Mouse (Mus musculus) stomach, postnatal 0 days (tissue): Measurements from ENCODE around the gene Ddx10.

Experiments used
- CTCF ChIP-seq: IDR thresholded peaks from 2 replicates; pipeline ENCODE4 v1.5.1; 2016; ENCODE audit warnings: antibody characterized with exemption, low read depth, mild to moderate bottlenecking, moderate library complexity
- EP300 ChIP-seq: optimal IDR thresholded peaks from 2 replicates; pipeline ENCODE3; 2016; ENCODE audit warnings: antibody characterized with exemption

DNA sequence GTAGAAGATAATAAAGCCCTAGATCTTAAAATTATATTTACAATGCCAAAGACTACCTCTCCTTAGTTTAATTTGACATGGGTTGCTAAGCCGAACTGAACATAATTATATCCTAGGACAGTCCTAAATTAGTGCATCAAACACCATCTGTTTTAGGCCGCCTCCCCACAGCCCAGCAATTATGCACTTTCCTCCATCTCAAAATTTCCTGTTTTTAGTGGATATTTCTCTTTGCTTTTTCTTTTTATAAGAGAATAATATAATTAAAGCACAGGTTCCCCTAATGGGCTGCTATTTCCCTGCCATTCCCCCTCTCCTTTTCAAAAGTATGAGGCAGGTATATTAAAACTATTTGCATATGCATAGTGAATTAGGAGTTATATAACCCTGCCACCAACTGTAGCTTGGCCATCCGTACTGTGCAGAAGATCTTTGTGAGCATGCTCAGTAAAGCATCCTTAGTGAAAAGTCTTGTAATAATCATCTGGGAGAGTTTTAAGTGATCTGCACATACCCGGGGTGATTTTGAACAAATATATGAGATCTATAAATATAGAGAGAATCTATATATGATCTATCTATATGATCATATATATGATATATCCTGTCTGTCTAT is 8.9 kb upstream of the Ddx10 start:
- TF ChIP-seq CTCF: no peak
- TF ChIP-seq EP300: no peak
